In genomic region chr5:65920701-65921426, GRCm38 (mm10) we compare ENCODE assay signal across 40 mouse cellular contexts. TPM values are rescaled to one million over a fixed set of nuclear protein-coding genes. Genes with fewer than 3 reads are reported as not detected.
DNase-seq lines count a peak whose midpoint lies in the region; ATAC-seq and TF ChIP-seq lines count a peak whose summit lies in the region.
"Had no signal": no experiment of that assay in that cellular context is flagged by ENCODE, and none has a peak within 500 bp of the region (broad histone marks: within the 10 kb centered on the region; RNA-seq: fewer than 3 reads in every experiment).

No protein-coding gene starts in this region.

- no peak overlapping the region for H3K4me3 ChIP-seq in forebrain, postnatal 0 days (ENCODE audit: low read depth, low read length)
- no peak overlapping the region for H3K4me3 ChIP-seq in forebrain, embryonic 13.5 days
- H3K4me3 ChIP-seq in spleen, adult 2 months (ENCODE audit: extremely low read depth, insufficient read depth, insufficient read length), result no peak overlapping the region
- H3K4me3 ChIP-seq in heart, embryonic 12.5 days, result no peak overlapping the region
- H3K4me3 ChIP-seq in hindbrain, embryonic 14.5 days (replicated peaks; ENCODE audit: low read length), result no peak overlapping the region
- H3K4me3 ChIP-seq: embryonic facial prominence, embryonic 12.5 days; gastrocnemius, adult 2 months; hindbrain, embryonic 15.5 days; intestine, embryonic 15.5 days; limb, embryonic 10.5 days; limb, embryonic 15.5 days; liver, embryonic 13.5 days; megakaryocyte, embryonic 14.5 days had no signal

- TF ChIP-seq POLR2A in spleen, adult 2 months (IDR thresholded peaks at IDR 0.05; ENCODE audit: low read depth, low read length), result no peak

- no peak for TF ChIP-seq CTCF in forebrain, postnatal 0 days (IDR thresholded peaks at IDR 0.05; ENCODE audit: low read depth)
- no peak for TF ChIP-seq CTCF in spleen, adult 2 months (IDR thresholded peaks at IDR 0.05; ENCODE audit: extremely low read depth, insufficient read depth, insufficient read length, insufficient replicate concordance)

- 67% methylated on average over 12 of the region's 12 CpGs for WGBS in forebrain, postnatal 0 days
- WGBS in forebrain, embryonic 13.5 days, result 80% methylated on average over 12 of the region's 12 CpGs
- WGBS in spleen, adult 2 months, result 81% methylated on average over 12 of the region's 12 CpGs
- 82% methylated on average over 12 of the region's 12 CpGs for WGBS in heart, embryonic 12.5 days
- WGBS in hindbrain, embryonic 14.5 days, result 76% methylated on average over 12 of the region's 12 CpGs

- H3K9ac ChIP-seq in forebrain, postnatal 0 days, result no peak overlapping the region
- no peak overlapping the region for H3K9ac ChIP-seq in forebrain, embryonic 13.5 days
- H3K9ac ChIP-seq in heart, embryonic 12.5 days, result no peak overlapping the region
- no peak overlapping the region for H3K9ac ChIP-seq in hindbrain, embryonic 14.5 days
- H3K9ac ChIP-seq: embryonic facial prominence, embryonic 12.5 days; hindbrain, embryonic 15.5 days; intestine, embryonic 15.5 days; limb, embryonic 15.5 days; liver, embryonic 13.5 days had no signal

- H3K27me3 ChIP-seq in forebrain, postnatal 0 days (ENCODE audit: insufficient read depth, low read length), result no peaks in the 10 kb centered on the region
- H3K27me3 ChIP-seq in forebrain, embryonic 13.5 days, result no peaks in the 10 kb centered on the region
- H3K27me3 ChIP-seq in spleen, adult 2 months (ENCODE audit: control insufficient read depth, insufficient read depth, low read length), result no peaks in the 10 kb centered on the region
- no peaks in the 10 kb centered on the region for H3K27me3 ChIP-seq in heart, embryonic 12.5 days (replicated peaks)
- no peaks in the 10 kb centered on the region for H3K27me3 ChIP-seq in hindbrain, embryonic 14.5 days (ENCODE audit: control insufficient read depth, insufficient read depth, low read length)
- H3K27me3 ChIP-seq: embryonic facial prominence, embryonic 12.5 days; hindbrain, embryonic 15.5 days; intestine, embryonic 15.5 days; limb, embryonic 15.5 days; liver, embryonic 13.5 days; megakaryocyte, embryonic 14.5 days had no signal

- no peak overlapping the region for H3K4me2 ChIP-seq in forebrain, postnatal 0 days (ENCODE audit: low read depth)
- no peak overlapping the region for H3K4me2 ChIP-seq in forebrain, embryonic 13.5 days
- H3K4me2 ChIP-seq in heart, embryonic 12.5 days, result no peak overlapping the region
- H3K4me2 ChIP-seq in hindbrain, embryonic 14.5 days (replicated peaks), result no peak overlapping the region
- H3K4me2 ChIP-seq: embryonic facial prominence, embryonic 12.5 days; heart, embryonic 11.5 days; hindbrain, embryonic 15.5 days; intestine, embryonic 15.5 days; limb, embryonic 15.5 days; liver, embryonic 13.5 days had no signal

- no peaks in the 10 kb centered on the region for H3K36me3 ChIP-seq in forebrain, postnatal 0 days (ENCODE audit: insufficient read depth)
- no peaks in the 10 kb centered on the region for H3K36me3 ChIP-seq in forebrain, embryonic 13.5 days (ENCODE audit: poor library complexity, severe bottlenecking)
- H3K36me3 ChIP-seq in spleen, adult 2 months (ENCODE audit: control insufficient read depth, insufficient read depth, low read length), result no peaks in the 10 kb centered on the region
- no peaks in the 10 kb centered on the region for H3K36me3 ChIP-seq in heart, embryonic 12.5 days
- no peaks in the 10 kb centered on the region for H3K36me3 ChIP-seq in hindbrain, embryonic 14.5 days (replicated peaks; ENCODE audit: control insufficient read depth, insufficient read depth)
- H3K36me3 ChIP-seq: embryonic facial prominence, embryonic 12.5 days; hindbrain, embryonic 15.5 days; intestine, embryonic 15.5 days; limb, embryonic 10.5 days; limb, embryonic 15.5 days; liver, embryonic 13.5 days had no signal

- ATAC-seq in forebrain, postnatal 0 days, result no peak
- no peak for ATAC-seq in forebrain, embryonic 13.5 days
- peak; percentile 23 for ATAC-seq in inflammation-experienced regulatory T-cells, adult 6 months
- no peak for ATAC-seq in heart, embryonic 12.5 days (ENCODE audit: insufficient number of reproducible peaks, low FRiP score)
- no peak for ATAC-seq in hindbrain, embryonic 14.5 days (ENCODE audit: low FRiP score)
- ATAC-seq: intestine, embryonic 15.5 days; lung, postnatal 0 days had no signal

- H3K4me1 ChIP-seq in forebrain, postnatal 0 days (ENCODE audit: insufficient read depth), result peaks cover 4% of the 10 kb centered on the region; the same call in 1 of the 2 replicates
- peaks cover 10% of the 10 kb centered on the region for H3K4me1 ChIP-seq in forebrain, embryonic 13.5 days
- peaks cover 32% of the 10 kb centered on the region for H3K4me1 ChIP-seq in spleen, adult 2 months (ENCODE audit: control insufficient read depth, insufficient read depth, insufficient read length)
- 0 out of 2 replicates have a peak, but pooled peaks cover 5% of the 10 kb centered on the region for H3K4me1 ChIP-seq in heart, embryonic 12.5 days (replicated peaks)
- H3K4me1 ChIP-seq in hindbrain, embryonic 14.5 days (replicated peaks; ENCODE audit: control insufficient read depth, insufficient read depth, low read length), result peaks cover 10% of the 10 kb centered on the region; the same call in 1 of the 2 replicates
- H3K4me1 ChIP-seq: intestine, embryonic 15.5 days had no signal

- H3K27ac ChIP-seq in forebrain, postnatal 0 days (ENCODE audit: low read depth, low read length), result peak overlapping the region; percentile 64
- H3K27ac ChIP-seq in forebrain, embryonic 13.5 days, result no peak overlapping the region
- H3K27ac ChIP-seq in spleen, adult 2 months (ENCODE audit: insufficient read depth, low read length), result peak overlapping the region; percentile 42
- H3K27ac ChIP-seq in heart, embryonic 12.5 days (ENCODE audit: poor library complexity, severe bottlenecking), result no peak overlapping the region
- H3K27ac ChIP-seq in hindbrain, embryonic 14.5 days, result no peak overlapping the region
- H3K27ac ChIP-seq: embryonic facial prominence, embryonic 12.5 days; gastrocnemius, adult 2 months; hindbrain, embryonic 15.5 days; intestine, embryonic 15.5 days; kidney, postnatal 0 days; limb, embryonic 10.5 days; limb, embryonic 15.5 days; liver, embryonic 13.5 days; stomach, postnatal 0 days had no signal

- H3K9me3 ChIP-seq in forebrain, postnatal 0 days (ENCODE audit: low read length), result no peaks in the 10 kb centered on the region
- H3K9me3 ChIP-seq in forebrain, embryonic 13.5 days (replicated peaks), result no peaks in the 10 kb centered on the region
- 0 out of 2 replicates have a peak, but pooled peaks cover 2% of the 10 kb centered on the region for H3K9me3 ChIP-seq in heart, embryonic 12.5 days (replicated peaks)
- H3K9me3 ChIP-seq in hindbrain, embryonic 14.5 days (ENCODE audit: control insufficient read depth, low read length), result no peaks in the 10 kb centered on the region
- H3K9me3 ChIP-seq: embryonic facial prominence, embryonic 12.5 days; hindbrain, embryonic 15.5 days; intestine, embryonic 15.5 days; limb, embryonic 10.5 days; limb, embryonic 15.5 days; liver, embryonic 13.5 days had no signal

- DNase-seq in forebrain, postnatal 0 days, result peak; percentile 45
- no peak for DNase-seq in spleen, adult 2 months (ENCODE audit: low read depth in 1 of 2, low spot score in 2 of 2)
- no peak for DNase-seq in spleen, adult 12 weeks (ENCODE audit: low spot score)
- DNase-seq in hindbrain, embryonic 14.5 days (ENCODE audit: low spot score), result no peak
- DNase-seq: adrenal gland, postnatal 10 days; cerebellum, adult 11 months; cerebellum, adult 9-10 months; embryo, embryonic 11 days; gastrocnemius, adult 2 months; gastrocnemius, postnatal 36 days; heart, adult 18-20 months; kidney, adult 2 months; kidney, postnatal 4 days; layer of hippocampus, adult 9-11 months; liver, embryonic 13.5 days; lung, adult 18-20 months; lung, postnatal 4 days; right cerebral cortex, postnatal 25 days; spleen, adult 18-20 months; thymus, adult 2 months; thymus, postnatal 36 days had no signal

RNA-seq across cellular contexts. Expression of gene Chrna9, which starts 13.9 kb away (rescaled TPM):
- 0.52 TPM in 1 of 2 replicates, not detected in the other for total RNA-seq in forebrain, postnatal 0 days (2014; rRNA removed)
- not detected in 2 replicates for polyA plus RNA-seq in forebrain, postnatal 0 days (2015; fragmentation: Nextera tagmentation; extraction: Ambion mirVana)
- polyA plus RNA-seq in forebrain, embryonic 13.5 days (2015; fragmentation: Nextera tagmentation; extraction: Ambion mirVana), result not detected in 2 replicates
- polyA plus RNA-seq in spleen, adult 2 months (2012; rRNA removed), result 0.54 TPM in 1 of 2 replicates, not detected in the other
- polyA plus RNA-seq in inflammation-experienced regulatory T-cells, adult 6 months (2017; shearing (Covaris generic)), result 1 to 10 TPM in 2 of 3 experiments, not detected in 1; 1.6 to 2.0 TPM
- 0.26 TPM in 1 of 2 replicates, not detected in the other for polyA plus RNA-seq in heart, embryonic 12.5 days (2016; fragmentation: Nextera tagmentation; extraction: Ambion mirVana)
- not detected in 2 replicates for polyA plus RNA-seq in hindbrain, embryonic 14.5 days (2014; fragmentation: Nextera tagmentation; extraction: Ambion mirVana)
- total RNA-seq: CH12.LX; heart, adult 18-20 months; hematopoietic stem cell, adult 5-6 weeks; left cerebral cortex, postnatal 10 days; neutrophil, adult 5-6 weeks had no signal
- polyA plus RNA-seq: frontal cortex, adult 2 months; heart, embryonic 11.5 days; heart, postnatal 0 days; hindbrain, embryonic 15.5 days; intestine, embryonic 15.5 days; kidney, adult 2 months; liver, embryonic 13.5 days; lung, postnatal 0 days; stomach, postnatal 0 days had no signal

RNA-seq across cellular contexts. Expression of gene Rhoh, which starts 59.9 kb away (rescaled TPM):
- 1.00 and 4.5 TPM in 2 replicates for total RNA-seq in forebrain, postnatal 0 days (2014; rRNA removed)
- 0.25 and 0.54 TPM in 2 replicates for polyA plus RNA-seq in forebrain, postnatal 0 days (2015; fragmentation: Nextera tagmentation; extraction: Ambion mirVana)
- polyA plus RNA-seq in forebrain, embryonic 13.5 days (2015; fragmentation: Nextera tagmentation; extraction: Ambion mirVana), result 0.29 and 0.32 TPM in 2 replicates
- polyA plus RNA-seq in spleen, adult 2 months (2012; rRNA removed), result 28.0 and 33.6 TPM in 2 replicates
- polyA plus RNA-seq in inflammation-experienced regulatory T-cells, adult 6 months (2017; shearing (Covaris generic)), result 100 to 1,000 TPM; 154 to 314 (median 282) TPM
- polyA plus RNA-seq in heart, embryonic 12.5 days (2016; fragmentation: Nextera tagmentation; extraction: Ambion mirVana), result 0.85 and 0.97 TPM in 2 replicates
- 0.52 TPM in 2 replicates for polyA plus RNA-seq in hindbrain, embryonic 14.5 days (2014; fragmentation: Nextera tagmentation; extraction: Ambion mirVana)

Comparison
In these comparisons a context has a peak if more than half of its experiments do, and no peak if none do; other contexts are left out.
1. H3K27ac ChIP-seq: peak in forebrain, postnatal 0 days (single experiment) and spleen, adult 2 months (single experiment); none in forebrain, embryonic 13.5 days (single experiment), heart, embryonic 12.5 days (single experiment) and hindbrain, embryonic 14.5 days (single experiment).
2. RNA of gene Rhoh, which starts 59.9 kb away (polyA plus RNA-seq): 154 to 314 TPM in inflammation-experienced regulatory T-cells, adult 6 months and 28.0 to 33.6 TPM in spleen, adult 2 months; 0.85 to 0.97 TPM in heart, embryonic 12.5 days, 0.25 to 0.54 TPM in forebrain, postnatal 0 days, 0.52 TPM in hindbrain, embryonic 14.5 days and 0.29 to 0.32 TPM in forebrain, embryonic 13.5 days; every median in the first group is over 10 times any median in the second.